Mouse (Mus musculus) erythroblast, embryonic 14.5 days (primary cell): ENCODE measurements at regions not wholly inside any gene's neighbourhood (a gene's known extent, or its start where the extent isn't known, plus 50 kb on each side); places are given as distances from the start of the nearest gene placed in this dataset.

Experiments
- GATA1 ChIP-seq: IDR thresholded peaks from 2 replicates; pipeline ENCODE4 v1.6.1; 2012; ENCODE audit warnings: low read length, inconsistent platforms, mixed read lengths
- TAL1 ChIP-seq: IDR thresholded peaks from 3 replicates; pipeline ENCODE4 v1.6.1; 2012; ENCODE audit warnings: low read length, inconsistent platforms, mixed read lengths

GRCm38 (mm10) chr1:136741061-136741460 lies 116.4 kb downstream of the Zfp281 start:
- TF ChIP-seq GATA1 (no peak), TAL1 (no peak)
